Mouse (Mus musculus) cerebellum, adult (tissue): ENCODE measurements around the gene Ski.
A peak's percentile ranks its signal among the peaks of the same experiment; 100 is the strongest.

Source experiments
- ATAC-seq: cut with Nextera tagmentation; 2 replicates; pipeline ENCODE4 v1.9.2; 2017; ENCODE audit warnings: mild to moderate bottlenecking, moderate library complexity, mixed read lengths; ENCODE audit not compliant: insufficient number of reproducible peaks, low FRiP score, low TSS enrichment

Gene Ski

DNA sequence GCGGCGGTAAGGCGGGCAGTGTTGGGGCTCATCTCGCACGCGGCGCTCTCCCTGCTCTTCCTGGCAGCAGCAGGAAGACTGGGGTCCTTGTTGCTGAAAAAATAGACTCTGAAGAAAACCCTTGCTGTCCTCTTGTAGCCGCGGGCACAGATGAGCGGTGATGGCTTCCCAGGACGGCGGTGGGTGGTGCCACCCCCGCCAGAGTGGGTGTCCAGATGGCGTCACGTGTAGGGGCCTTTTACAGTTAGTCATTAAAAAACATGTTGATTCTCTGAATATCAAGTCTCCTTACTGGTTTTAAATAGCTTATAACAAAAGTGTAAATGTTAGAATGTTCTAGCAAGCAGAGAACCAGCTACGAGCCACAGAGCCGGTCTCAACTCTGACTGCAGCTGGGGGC is 65.7 kb downstream of the Ski start:
- no peak for ATAC-seq

DNA sequence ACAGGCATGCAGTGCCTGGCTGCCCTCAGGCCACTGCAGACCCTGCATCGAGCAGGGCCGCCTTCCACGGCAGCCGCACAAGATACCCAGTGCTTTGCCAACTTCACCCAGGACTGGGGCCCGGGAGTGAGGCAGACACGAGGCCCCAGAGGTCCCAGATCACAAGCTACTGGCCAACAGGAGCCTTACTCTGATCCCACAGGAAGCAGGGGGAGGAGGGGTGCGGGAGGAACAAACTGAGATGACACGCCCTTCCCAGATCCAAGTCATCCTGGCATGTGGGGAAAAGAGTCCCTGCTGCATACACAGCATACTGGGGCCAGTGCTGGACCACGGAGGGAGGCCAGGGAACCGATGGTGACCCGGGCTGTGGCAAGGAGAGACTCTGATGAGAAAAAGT is 67.4 kb downstream of the Ski start:
- no peak for ATAC-seq

DNA sequence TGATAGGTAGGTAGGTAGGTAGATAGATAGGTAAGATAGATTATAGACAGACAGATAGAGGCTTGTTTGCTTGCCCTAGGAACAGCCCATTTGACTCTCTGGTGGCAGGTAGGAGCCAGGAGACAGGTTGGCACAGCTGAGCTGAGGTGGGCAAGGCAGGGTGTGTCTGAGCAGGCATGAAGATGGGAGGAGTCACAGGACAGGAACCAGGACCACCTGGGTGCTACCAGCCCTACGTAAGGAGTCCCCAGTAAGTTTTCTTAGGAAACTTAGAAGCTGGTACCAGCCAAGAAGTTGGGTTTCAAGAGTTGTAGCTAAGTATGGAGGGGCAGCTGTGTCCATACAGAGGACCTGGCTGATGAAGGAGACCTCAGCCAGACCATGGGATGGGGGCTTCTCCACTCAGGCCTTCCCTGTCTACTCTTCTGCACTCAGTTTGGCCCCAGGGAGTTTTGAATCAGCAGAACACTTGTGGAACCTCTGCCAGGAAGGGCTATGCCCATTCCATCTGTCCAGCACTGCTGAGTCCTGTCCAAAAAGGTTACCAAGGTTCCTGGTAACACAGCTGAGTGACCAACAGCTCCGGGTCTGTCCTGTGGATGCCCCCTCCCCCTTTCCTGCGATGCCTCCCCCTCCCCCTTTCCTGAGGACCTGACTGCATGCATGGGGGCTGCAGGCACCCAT is 68.9 kb downstream of the Ski start:
- ATAC-seq = no peak

DNA sequence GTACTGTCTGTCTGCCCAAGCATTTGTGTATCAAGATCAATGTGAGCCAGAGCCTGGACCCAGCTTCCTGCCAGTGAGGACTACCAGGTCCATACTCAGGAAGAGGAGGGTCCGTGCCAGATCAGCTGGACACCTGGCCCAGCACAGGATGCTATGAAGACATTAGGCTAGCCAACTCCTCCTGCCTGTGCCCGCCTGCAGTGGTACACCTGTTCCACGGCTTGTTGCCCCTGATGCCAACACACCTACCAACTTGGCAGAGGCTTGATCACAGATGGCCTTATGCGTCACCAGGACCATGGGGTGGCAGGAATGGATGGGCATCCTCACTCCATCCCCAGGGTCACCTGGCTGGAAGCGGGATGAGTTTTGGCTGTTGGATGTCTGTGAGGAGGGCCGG is 69.9 kb downstream of the Ski start:
- peak; percentile 86 for ATAC-seq

DNA sequence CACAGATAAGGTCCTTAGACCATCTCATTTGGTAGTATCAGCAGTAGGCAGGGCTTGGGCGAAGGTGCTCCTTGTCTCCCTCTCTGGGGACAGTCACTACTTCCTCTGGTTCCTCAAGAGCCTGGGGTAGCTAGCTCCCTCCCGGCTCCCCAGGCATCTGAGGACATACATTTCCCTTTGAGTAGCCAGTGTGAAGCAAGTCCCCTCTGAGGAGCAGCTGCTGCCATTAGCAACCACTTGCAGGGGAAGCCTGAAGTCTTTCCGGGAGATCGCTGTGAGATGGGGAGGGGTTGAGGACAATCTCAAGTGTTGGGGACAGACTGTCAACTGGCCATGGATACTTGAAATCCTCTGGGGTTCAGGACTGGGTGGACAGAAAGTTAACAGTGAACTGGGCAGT is 70.5 kb downstream of the Ski start:
- no peak for ATAC-seq

DNA sequence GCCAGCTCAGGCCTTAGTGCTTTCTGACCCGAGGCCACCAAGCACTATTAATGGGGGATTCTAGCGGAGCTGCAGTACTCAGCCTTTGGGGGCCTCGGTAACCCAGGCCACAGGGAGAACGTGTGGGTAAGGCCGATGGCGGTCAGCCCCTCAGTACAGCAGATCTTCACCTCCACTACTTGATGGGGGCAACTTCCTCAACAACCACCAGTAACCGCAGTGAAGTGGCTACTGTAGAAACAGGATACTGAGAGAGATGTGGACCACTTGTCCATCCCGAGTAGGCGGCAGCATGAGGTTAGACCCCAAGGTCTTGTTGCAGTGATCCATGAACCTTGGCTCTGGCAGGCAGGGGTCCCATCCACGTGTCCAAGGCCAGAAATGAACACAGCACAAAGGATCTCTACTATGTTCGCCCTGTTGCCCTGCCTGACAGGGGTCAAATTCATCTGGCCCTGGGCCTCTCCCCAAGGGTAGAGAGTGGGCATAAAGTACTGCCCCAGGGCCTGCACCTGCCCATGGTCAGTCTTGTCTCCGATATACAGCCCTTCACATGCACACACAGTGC is 71.1 kb downstream of the Ski start:
- no peak for ATAC-seq

DNA sequence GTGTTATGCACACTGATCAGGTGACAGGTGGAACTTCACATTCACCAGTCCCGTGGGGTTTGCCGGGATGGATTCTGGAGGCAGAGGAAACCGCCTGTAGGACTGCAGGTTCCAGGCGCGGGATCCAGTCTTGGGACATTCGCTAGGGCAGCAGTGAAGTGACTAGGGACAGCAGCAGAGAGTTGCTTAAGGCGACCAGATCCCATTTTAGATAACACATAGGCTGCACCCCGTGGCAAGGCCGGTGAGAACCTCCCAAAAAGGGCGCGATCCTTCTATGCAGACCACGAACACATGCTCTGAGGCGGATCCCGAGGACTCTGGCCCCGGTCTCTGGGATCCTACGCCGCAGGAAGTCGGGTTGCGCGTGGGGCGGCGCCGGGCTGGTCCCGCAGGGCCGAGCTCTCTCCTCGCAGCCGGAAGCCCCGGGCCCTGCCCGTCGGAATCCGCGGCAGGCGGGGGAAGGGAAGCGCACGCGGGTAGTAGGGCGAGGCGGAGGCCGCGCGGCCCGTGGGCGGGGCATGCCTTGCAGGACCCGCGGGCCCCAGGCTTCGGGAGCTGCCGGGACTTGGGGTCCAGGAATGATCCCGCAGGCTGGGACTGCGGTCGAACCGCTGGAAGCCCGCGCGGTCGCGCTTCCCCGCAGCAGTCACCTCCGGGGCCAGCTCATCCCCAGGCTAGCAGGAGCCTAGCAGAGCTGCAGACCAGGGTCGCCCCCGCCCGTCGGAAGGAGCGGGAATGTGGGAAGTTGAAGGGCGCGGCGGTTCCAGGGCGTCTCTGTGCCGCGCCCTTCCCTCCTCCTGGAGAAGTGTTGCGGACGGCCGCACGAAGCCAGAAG is 71.9 kb downstream of the Ski start:
- ATAC-seq = no peak

DNA sequence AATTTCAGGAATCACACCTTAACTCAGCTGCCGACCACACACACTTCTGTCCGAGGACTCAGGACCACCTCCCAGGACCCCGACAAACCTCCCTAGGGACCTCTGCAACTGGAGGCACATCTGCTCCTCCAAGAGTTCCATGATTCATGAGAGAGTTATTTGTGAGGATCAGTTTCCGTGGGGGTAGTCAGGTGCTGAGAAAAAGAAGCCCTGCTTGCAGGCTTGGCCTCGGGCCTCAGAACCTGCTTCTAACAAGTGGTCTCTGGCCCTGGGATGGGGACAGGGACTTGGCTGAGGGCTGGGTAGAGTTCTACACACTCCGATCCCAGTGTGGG is 72.5 kb downstream of the Ski start:
- ATAC-seq = no peak

DNA sequence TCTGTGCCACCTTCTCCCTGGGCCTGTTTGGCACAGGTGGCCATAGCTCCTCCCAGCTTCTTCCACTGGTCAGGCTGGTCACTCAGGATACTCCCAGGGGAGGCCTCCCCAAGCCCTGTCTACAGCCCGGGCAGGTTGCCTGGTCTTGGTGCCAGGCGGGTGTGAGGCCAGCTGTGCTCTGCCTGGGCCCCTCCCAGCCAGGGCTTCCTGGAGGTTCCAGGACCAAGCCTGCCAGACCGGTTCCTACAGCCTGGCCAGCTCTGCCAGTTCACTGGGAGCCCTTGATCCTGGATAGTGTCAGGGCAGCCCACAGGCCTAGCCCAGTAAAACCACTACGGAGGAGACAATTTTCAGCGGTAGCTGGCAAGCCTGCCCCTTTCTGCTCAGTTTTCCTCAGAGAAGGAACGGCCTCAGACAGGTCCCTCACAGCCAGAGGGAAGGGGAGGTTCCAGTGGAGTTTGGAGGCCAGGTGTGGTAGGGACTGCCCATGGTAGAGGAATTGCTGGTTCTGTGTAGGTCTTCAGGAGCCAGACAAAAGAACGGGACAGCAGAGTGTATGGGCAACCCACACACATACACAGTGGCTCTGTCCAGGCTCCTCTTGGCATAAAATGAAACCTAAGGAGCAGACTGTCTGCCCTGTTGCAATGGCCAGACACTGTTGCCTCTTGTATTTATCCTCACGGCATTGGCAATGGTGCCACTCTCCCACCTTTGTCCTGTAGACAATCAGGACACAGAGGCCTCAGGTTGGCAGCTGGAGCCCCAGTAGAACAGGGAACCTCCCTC is 73.3 kb downstream of the Ski start:
- ATAC-seq = no peak

DNA sequence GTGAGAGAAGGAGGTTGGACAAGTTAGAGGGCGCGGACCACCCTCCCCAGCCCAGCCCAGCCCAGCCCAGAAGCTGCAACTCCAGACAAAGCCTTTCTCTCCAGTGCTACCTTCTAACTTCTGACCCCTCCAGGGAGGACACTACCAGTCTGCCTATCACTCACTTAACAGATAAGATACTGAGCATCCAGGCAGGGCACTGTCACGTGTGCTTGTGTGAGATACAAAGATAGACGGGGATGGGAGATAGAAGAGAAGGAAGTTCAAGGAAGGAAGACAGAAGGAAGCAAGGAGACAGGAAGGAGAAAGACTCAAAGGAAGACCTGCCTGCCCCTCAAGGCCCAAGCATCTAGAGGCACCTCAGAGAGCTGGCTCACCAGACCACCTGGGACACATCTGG is 73.9 kb downstream of the Ski start:
- ATAC-seq = no peak

DNA sequence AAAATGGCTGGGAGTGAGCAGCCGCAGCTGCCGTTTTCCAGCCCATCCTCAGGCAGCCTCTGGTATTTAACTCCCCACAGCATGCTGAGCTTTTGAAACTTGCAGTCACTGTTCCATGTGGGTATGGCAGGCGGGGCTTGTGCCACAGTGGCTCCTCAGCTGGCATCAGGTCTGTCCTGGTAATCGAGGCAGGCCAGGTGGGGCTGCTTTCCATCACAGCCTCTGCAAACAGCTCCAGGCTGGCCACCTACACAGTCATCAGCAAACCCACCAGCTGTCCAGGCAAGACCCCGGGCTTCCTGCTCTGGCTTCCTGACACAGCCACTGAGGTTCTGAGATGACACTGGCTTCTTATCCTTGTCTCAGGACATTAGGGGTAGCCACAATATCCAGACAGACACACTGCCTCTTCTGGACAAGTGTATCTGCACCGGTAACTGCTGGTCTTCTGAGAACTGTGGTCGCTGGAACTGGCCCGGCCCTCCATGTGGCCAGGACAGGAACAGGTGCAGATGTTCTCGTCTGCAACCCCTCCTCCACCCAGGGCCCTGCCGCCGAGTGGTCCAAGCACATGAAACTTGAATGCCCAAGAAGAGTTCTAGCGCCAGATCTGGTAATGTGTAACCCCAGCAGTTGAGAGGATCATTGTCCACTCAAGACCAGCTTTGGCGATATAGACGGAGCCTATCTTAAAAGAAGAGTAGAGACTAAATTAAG is 76.1 kb downstream of the Ski start:
- no peak for ATAC-seq

DNA sequence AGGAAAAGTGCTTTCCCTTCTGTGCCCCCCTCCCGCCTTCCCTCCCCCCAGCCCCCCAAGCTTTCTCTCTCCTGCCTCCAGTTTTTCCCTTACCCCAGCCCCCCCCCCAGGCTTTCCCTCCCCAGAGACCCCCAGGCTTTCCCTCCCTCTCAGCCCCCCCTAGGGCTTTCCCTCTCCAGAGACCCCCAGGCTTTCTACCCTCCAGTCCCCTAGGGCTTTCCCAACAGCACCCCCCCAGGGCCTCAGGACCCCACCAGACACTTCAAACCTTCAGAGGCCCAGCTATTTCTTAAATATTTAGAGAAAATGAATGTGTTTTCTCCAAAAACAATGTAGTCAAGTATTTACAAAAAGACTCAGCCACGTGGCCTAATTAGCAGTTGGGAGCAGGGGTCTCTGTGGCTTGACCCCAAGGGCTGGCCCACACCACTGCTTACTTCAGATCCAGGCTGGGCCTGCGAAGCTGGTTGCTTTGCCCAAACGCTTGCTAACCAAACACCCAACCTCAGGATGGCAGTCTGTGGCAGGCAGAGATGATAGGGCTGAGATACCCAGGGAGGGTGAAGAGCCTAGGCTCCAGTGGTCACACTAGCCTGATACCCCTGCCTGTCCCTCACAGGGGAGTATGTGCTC is 77.7 kb downstream of the Ski start:
- ATAC-seq = no peak

DNA sequence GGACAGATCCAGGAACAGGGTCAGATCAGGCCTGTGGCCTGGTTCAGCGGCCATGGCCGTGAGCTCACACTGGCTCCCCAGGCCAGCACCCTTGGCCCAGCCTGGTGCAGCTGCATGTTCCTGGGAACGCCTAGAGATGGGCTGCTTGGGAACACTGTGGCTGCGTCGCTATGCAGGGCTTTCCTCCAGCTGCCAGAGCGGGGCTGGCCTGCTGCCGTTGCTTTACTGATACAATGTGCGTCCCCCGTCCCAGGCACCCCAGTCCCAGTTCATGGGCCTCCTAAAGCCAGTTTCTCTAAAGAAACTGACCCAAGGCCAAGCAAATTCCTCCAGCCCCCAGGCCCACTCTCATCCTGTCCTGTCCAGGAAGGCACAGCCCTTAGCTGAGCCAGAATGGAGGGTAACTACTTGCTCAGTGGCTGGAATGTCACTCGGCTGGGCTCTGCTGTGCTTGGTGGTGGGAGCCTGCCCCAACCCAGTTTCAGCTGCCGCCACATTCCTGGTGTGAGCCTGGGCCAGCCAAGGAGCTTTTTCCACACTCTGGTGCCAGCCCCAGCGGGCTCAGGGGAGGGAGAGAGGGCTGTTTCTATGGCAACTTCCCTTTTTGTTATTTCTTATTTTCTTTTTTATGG is 78.4 kb downstream of the Ski start:
- no peak for ATAC-seq

DNA sequence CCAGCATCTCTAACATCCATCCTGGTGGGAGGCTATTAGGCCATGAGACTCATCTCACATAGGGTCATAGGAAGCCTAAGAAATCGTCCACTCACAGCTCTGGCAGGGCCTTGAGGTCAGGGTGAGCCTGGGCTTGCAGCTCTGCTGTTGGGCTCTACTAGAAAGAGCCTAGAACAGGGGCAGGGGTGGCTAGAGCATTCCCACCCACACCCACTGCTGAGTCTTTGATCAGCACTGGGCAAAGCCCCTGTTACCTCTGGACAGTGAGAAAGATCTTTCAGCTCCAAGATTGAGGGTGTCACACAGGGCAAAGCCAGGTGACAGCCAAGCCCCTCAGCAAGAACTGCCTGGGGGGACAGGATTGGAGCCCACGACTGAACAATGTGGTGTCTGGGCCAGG is 79.0 kb downstream of the Ski start:
- no peak for ATAC-seq

DNA sequence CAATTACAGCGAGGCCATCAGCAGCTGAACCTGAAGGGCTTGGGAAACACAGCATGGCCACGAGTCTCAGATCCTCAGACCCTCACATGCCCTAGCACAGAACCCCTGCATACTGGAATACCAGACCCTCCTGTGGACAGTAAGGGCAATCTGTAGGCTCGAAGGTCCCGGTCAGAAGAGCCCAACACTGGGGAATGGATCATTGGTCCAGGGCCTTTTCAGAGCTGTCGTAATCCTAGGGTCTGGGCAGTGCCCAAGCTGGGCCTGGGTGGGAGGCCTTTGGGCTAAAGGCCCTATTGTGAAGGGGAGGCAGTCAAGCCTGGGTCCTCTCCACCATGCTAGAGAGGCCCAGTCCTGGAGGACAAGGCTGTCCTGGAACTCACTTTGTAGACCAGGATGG is 79.6 kb downstream of the Ski start:
- ATAC-seq = no peak

DNA sequence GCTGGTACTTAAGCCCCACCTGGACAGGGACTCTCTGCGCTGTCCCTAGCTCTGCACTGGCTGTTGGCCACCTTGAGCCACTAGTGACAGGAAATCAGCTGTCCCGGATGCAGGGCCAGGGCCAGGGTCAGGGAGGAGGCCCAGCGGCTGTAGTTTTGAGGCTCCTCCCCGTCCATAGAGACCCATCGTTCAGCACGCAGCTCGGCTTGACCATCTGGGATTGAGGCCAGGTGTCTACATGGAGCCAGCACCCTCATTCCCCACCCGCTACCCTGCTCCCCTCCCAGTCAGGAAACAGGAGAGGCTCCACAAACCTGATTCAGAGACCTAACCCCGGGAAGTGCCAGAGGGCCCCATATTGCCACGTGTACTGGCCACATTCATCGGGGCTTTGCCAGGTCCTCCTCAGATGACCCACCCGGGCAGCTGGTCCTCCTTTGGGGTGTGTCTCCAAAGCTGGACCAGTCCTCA is 81.6 kb downstream of the Ski start:
- no peak for ATAC-seq

DNA sequence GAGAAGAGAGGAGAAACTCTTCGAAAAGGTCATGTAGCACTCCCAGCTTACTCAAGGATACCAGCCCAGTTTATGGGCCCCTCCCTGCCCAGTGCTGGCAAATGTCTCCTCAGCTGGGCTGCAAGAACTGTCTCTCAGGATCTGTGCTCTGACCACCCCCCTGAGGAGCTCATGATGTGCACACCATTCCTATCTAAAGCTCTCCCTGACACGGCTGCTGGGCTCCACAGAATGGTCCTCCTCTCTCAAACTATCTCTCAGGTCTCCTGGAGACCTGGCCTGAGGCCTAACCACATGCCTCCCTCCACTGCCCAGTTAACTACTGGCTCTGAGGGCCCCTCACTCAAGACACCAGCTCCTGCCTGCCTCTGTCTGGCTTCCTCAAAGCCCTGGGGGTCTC is 82.2 kb downstream of the Ski start:
- ATAC-seq = no peak

DNA sequence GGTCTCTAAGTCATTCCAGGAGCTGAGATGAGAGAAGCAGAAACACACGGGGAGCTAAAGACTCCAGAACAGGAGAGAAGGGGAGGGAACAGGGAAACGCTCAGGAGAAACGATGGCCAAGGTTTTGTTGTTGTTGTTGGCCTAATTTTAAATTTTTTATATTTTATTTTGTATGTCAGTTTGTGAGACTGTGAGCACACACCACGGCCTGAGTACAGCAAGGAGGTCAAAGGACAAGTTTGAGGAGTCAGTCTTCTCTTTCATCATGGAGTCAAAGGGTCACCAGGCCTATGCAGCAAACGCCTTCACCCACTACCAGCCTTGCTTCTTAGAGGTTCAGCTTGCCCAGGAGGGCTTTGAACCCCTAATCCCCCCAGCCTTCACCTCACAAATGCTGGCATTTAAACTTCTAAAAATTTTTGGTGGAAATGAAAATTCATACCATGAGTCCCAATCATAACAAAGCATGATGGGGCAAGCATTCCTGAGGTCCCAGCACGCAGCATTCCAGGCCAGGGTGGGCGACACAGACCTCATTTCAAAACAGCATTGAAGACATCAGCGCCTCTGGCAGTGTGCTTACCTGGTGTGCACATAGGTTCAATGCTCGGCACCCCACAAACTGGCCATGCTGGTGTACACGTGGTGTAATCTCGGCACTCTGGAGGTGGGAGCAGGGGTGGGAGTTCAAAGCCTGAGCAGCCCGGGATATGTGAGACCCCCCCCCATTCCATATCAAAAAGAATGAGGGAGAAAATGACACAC is 82.9 kb downstream of the Ski start:
- no peak for ATAC-seq

DNA sequence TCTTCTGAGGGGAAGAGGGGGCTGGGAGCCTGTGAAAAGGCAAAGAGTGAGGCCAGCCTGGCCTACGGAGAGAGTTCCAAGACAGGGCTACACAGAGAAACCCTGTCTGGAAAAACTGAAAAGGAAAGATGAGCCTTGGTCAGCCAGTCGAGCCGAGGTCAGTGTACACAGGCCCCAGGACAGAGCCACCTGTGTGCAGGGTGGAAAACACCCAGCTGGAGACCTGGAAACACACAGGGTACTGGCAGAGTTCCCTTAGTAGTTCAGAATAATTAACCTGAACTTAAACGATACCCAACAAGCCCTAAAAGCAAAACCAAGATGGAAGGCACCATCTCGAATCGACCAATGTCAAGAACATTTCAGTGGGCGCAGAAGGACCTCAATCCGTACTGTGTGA is 83.9 kb downstream of the Ski start:
- ATAC-seq = no peak
